Mouse (Mus musculus): ENCODE measurements around the gene Pcnx3. TPM values are rescaled to one million over a fixed set of nuclear protein-coding genes. Genes with fewer than 3 reads are reported as not detected.
A peak's percentile ranks its signal among the peaks of the same experiment; 100 is the strongest.

Pcnx3 gene
- polyA plus RNA-seq, 1 experiment, result 43.8 TPM

DNA sequence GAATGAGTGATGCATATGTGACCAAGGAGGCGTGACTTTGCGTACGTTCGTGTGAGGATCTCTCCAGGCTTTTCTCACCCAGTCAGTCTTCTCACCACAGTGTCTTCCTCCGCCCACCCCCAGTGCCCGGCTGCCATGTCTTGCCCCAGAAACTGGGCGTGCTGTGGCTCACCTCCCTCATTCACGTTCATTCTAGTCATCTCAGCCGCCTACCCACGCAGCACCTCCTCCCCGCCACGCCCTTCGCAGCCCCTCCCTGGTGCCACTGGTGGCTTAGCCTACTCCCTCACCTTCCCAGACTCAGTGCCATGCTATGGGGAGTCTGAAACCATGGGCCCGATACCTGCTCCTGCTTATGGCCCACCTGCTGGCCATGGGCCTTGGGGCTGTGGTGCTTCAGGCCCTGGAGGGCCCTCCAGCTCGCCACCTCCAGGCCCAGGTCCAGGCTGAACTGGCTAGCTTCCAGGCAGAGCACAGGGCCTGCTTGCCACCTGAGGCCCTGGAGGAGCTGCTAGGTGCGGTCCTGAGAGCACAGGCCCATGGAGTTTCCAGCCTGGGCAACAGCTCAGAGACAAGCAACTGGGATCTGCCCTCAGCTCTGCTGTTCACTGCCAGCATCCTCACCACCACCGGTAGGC, 15.6 kb upstream of the Pcnx3 start, which contains the start of gene Kcnk7:
Kcnk7 (plus strand) TSS at position 205 of the 638 bp plus-strand sequence.
- Histone ChIP-seq H3K36me3 (ENCODE audit: control insufficient read depth) (peaks cover 100% of the 10 kb centered on the region), H3K4me1 (ENCODE audit: control insufficient read depth) (peaks cover 59% of the 10 kb centered on the region), H3K9me3 (ENCODE audit: control insufficient read depth, low read length) (no peaks in the 10 kb centered on the region), H3K4me3 (replicated peaks) (peak within 1 kb of the TSS; percentile 51), H3K27me3 (ENCODE audit: control insufficient read depth) (no peaks in the 10 kb centered on the region; the same call in 1 of the 2 replicates)
- TF ChIP-seq TAL1 (IDR thresholded peaks at IDR 0.05; ENCODE audit: low read length) (no peak), GATA1 (IDR thresholded peaks at IDR 0.05; ENCODE audit: low read length) (no peak)

DNA sequence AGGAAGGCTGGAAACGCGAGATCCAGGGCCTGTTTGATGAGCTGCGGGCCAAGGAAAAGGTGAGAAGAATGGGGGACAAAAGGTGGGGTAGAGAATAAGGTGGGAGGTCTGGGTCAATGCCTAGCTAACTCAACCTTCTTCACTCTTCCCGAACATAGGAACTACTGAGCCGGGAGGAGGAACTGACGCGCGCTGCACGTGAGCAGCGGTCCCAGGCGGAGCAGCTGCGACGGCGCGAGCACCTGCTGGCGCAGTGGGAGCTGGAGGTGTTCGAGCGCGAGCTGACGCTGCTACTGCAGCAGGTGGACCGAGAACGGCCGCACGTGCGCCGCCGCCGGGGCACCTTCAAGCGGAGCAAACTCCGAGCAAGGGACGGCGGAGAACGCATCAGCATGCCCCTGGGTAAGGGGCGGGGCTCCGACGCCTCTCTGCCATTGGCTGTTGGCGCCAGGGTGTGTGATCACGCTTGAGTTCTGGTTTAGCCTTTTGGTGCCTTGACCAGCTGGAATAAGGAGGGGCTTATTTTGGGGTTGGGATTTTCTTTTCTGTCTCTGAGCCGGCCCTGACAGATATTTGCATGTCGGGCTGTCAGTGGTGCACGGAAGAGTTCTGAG, 7.2 kb upstream of the Pcnx3 start:
- H3K36me3 ChIP-seq (ENCODE audit: control insufficient read depth), result peaks cover 100% of the 10 kb centered on the region
- no peaks in the 10 kb centered on the region for H3K27me3 ChIP-seq (ENCODE audit: control insufficient read depth)
- H3K4me1 ChIP-seq (ENCODE audit: control insufficient read depth), result peaks cover 40% of the 10 kb centered on the region
- no peak overlapping the region for H3K4me3 ChIP-seq (replicated peaks)
- H3K9me3 ChIP-seq (ENCODE audit: control insufficient read depth, low read length), result no peaks in the 10 kb centered on the region
- TF ChIP-seq TAL1 (IDR thresholded peaks at IDR 0.05; ENCODE audit: low read length) (no peak), GATA1 (IDR thresholded peaks at IDR 0.05; ENCODE audit: low read length) (no peak)

DNA sequence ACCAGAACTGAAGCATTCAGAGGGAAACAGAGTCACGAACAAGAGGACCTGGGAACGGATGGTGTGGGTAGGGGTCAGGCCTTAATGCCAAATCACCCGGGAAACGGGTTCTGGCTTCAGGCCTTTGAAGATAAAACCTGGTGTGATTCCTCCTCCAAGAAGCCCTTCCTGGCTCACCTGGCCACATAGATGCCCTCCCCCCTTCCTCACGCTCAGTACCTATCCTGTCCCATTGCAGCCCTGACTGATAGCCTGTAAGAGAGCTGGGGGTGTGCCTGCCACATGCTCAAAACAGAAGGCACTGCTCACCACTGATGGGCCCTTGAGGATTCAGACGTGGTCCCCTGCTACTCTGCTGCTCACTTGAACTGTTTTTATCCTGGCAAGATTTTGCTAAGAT, 5.1 kb upstream of the Pcnx3 start:
- TF ChIP-seq TAL1 (IDR thresholded peaks at IDR 0.05; ENCODE audit: low read length), result no peak
- Histone ChIP-seq H3K36me3 (ENCODE audit: control insufficient read depth) (peaks cover 90% of the 10 kb centered on the region), H3K9me3 (ENCODE audit: control insufficient read depth, low read length) (no peaks in the 10 kb centered on the region), H3K27me3 (ENCODE audit: control insufficient read depth) (no peaks in the 10 kb centered on the region), H3K4me1 (ENCODE audit: control insufficient read depth) (peaks cover 60% of the 10 kb centered on the region), H3K4me3 (replicated peaks) (no peak overlapping the region)

DNA sequence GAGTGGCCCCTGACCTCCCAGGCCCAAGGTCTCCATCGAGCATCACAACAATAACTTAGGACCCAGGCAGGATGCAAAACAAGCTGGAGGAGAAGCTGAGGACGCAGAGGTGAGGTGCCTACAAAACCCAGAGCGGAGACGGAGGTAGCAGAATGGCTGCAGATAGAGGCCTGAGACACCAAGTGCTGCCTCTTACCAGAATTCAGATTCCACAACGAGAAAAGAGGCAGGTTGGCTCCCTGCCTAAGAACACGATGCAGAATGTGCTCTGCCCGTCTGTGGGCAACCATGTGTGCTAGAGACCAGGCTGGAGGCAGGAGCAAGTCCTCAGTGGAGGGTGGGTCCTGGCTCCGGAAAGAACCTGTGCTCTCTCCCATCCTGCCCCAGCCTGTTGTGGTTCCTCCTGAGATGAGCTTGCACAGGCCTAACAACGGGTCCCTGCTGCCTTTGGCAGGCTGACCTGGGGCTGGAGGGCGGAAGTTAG, 4.2 kb upstream of the Pcnx3 start:
- peak overlapping the region; percentile 1 for H3K4me3 ChIP-seq (replicated peaks)

DNA sequence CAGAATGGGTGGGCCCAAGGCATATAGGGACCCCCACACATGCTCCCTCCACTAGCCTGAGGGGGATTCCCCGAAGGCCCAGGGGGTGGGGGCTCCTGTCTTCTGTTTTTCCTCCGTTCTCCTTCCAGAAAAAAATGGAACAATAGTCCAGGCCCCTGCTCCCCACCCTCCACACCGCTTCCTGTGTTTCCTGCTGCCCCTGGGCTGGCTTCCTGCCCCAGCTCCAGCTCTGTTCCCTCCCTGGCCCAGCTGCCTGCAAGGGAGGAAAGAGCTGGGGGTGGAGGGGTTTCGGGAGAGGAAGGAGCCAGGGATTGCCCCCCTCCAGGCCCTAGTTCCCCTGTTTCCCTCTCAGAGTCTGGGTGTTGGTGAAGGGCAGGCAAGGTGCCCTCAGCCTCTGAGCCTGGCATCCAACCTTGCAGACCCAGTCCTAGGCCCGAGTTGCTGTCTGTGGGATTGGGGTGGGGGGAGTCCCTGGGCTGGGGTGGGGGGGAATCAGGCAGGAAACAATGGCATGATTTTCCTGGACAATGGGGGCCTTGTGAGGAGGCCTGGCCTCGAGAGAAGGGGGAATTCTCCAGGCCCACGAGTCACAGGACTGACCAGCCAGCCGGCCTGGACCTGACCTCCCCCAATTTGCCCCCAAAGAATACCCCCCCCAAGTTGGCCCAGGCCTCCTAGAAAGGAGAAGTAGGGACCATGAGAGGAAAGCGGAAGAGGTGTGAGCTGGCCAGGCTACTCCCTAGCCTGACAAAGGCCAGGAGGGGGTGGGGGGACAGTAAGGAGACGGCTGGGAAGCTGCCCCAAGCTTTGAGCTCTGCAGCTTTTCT, 3.6 kb upstream of the Pcnx3 start:
- TF ChIP-seq GATA1 (IDR thresholded peaks at IDR 0.05; ENCODE audit: low read length) (no peak), TAL1 (IDR thresholded peaks at IDR 0.05; ENCODE audit: low read length) (no peak)
- peaks cover 71% of the 10 kb centered on the region for H3K4me1 ChIP-seq (ENCODE audit: control insufficient read depth)
- peaks cover 77% of the 10 kb centered on the region for H3K36me3 ChIP-seq (ENCODE audit: control insufficient read depth)
- no peaks in the 10 kb centered on the region for H3K9me3 ChIP-seq (ENCODE audit: control insufficient read depth, low read length)
- H3K27me3 ChIP-seq (ENCODE audit: control insufficient read depth), result no peaks in the 10 kb centered on the region
- H3K4me3 ChIP-seq (replicated peaks), result peak overlapping the region; percentile 82

More for the DNA sequence above, 4.2 kb upstream of the Pcnx3 start:
- peaks cover 82% of the 10 kb centered on the region for H3K36me3 ChIP-seq (ENCODE audit: control insufficient read depth)
- peaks cover 64% of the 10 kb centered on the region for H3K4me1 ChIP-seq (ENCODE audit: control insufficient read depth)
- H3K9me3 ChIP-seq (ENCODE audit: control insufficient read depth, low read length), result no peaks in the 10 kb centered on the region
- no peaks in the 10 kb centered on the region for H3K27me3 ChIP-seq (ENCODE audit: control insufficient read depth)
- TF ChIP-seq TAL1 (IDR thresholded peaks at IDR 0.05; ENCODE audit: low read length) (no peak), GATA1 (IDR thresholded peaks at IDR 0.05; ENCODE audit: low read length) (no peak)

DNA sequence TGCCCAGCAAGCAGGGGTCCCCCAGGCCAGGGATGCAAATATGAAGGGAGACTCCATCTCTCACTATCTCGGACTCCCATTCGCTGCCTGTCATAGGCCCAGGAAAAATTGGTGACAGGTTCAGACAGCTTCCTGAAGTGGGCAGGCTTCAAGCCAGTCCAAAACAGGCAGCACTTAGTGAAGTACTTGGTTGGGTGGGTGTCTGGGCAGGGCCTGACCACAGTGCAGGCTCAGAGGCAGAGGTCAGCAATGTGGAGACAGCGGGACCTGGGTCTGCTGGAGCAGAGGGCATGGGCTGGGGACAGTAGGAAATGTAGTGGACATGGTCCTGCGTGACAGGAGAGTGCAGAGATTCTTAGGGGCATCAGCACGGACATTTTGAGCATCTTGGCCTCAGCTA, 2.9 kb upstream of the Pcnx3 start:
- Histone ChIP-seq H3K4me1 (ENCODE audit: control insufficient read depth) (peaks cover 77% of the 10 kb centered on the region), H3K36me3 (ENCODE audit: control insufficient read depth) (peaks cover 76% of the 10 kb centered on the region), H3K27me3 (ENCODE audit: control insufficient read depth) (no peaks in the 10 kb centered on the region), H3K4me3 (replicated peaks) (peak overlapping the region; percentile 82), H3K9me3 (ENCODE audit: control insufficient read depth, low read length) (no peaks in the 10 kb centered on the region)
- no peak for TF ChIP-seq GATA1 (IDR thresholded peaks at IDR 0.05; ENCODE audit: low read length)
- TF ChIP-seq TAL1 (IDR thresholded peaks at IDR 0.05; ENCODE audit: low read length), result no peak

DNA sequence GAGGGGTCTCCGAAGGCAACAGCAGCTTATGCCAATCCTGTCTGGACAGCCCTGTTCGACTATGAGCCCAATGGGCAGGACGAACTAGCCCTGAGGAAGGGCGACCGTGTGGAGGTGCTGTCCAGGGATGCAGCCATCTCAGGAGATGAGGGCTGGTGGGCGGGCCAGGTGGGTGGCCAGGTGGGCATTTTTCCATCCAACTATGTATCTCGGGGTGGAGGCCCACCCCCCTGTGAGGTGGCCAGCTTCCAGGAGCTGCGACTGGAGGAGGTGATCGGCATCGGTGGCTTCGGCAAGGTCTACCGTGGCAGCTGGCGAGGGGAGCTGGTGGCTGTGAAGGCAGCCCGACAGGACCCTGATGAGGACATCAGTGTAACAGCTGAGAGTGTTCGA, 1.6 kb upstream of the Pcnx3 start:
- Histone ChIP-seq H3K4me3 (replicated peaks) (peak overlapping the region; percentile 82), H3K36me3 (ENCODE audit: control insufficient read depth) (peaks cover 76% of the 10 kb centered on the region), H3K9me3 (ENCODE audit: control insufficient read depth, low read length) (no peaks in the 10 kb centered on the region), H3K4me1 (ENCODE audit: control insufficient read depth) (peaks cover 86% of the 10 kb centered on the region), H3K27me3 (ENCODE audit: control insufficient read depth) (no peaks in the 10 kb centered on the region)
- TF ChIP-seq GATA1 (IDR thresholded peaks at IDR 0.05; ENCODE audit: low read length), result no peak
- no peak for TF ChIP-seq TAL1 (IDR thresholded peaks at IDR 0.05; ENCODE audit: low read length)

DNA sequence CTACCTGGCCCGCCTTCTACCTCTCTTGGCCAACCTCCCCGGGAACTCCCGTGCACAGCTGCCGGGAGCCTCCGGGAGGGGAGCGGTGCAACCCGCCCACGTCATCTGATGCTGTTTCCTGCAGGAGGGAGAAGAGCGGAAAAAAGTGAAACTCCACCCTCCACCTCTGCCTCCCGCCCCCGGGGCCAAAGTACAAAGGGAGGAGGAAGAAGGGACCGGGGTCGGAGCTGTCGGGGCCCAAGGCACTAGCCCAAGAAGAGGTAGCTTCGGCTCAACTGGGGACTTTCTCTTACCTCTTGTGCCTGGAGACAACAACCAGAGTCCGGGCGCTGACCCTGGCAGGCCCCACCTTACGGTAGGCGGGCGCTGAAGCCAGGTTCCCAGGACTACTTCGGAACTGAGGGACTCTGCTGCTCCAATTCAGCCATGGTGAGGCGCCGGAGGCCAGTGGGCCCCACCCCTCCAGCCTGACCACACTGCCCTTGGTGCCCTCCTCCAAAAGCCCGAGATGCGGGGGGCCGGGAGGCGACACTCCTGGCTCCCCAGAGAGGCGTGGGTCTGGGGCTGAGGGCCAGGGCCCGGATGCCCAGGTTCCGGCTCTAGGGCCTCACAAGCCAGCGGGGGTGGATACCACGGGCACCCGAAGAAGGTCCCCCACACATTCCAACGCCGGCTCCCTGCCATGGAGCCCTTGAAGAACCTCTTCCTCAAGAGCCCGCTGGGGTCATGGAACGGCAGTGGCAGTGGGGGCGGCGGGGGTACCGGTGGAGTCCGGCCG, 1.0 kb upstream of the Pcnx3 start:
- peaks cover 76% of the 10 kb centered on the region for H3K36me3 ChIP-seq (ENCODE audit: control insufficient read depth)
- no peaks in the 10 kb centered on the region for H3K9me3 ChIP-seq (ENCODE audit: control insufficient read depth, low read length)
- H3K27me3 ChIP-seq (ENCODE audit: control insufficient read depth), result no peaks in the 10 kb centered on the region
- TF ChIP-seq TAL1 (IDR thresholded peaks at IDR 0.05; ENCODE audit: low read length), result no peak
- TF ChIP-seq GATA1 (IDR thresholded peaks at IDR 0.05; ENCODE audit: low read length), result no peak
- peaks cover 89% of the 10 kb centered on the region for H3K4me1 ChIP-seq (ENCODE audit: control insufficient read depth)
- H3K4me3 ChIP-seq (replicated peaks), result peak overlapping the region; percentile 82
